Mouse (Mus musculus) heart, adult 2 months (tissue): ENCODE results near the gene Plekhg4. TPM values are rescaled to one million over a fixed set of nuclear protein-coding genes. Genes with fewer than 3 reads are reported as not detected.
A peak's percentile ranks its signal among the peaks of the same experiment; 100 is the strongest.

Source experiments
- DNase-seq, 2 experiments: peaks; one replicate each; pipeline ENCODE4 v3.0.0; 2021
- H3K27ac ChIP-seq: fragments of 200-600 bp; 2 replicates; pipeline ENCODE4 v1.8.1; 2022
- H3K27me3 ChIP-seq: fragments of 200-500 bp; 2 replicates; pipeline ENCODE4 v1.6.1; 2012; ENCODE audit warnings: mild to moderate bottlenecking, low read length, inconsistent platforms, mixed read lengths; ENCODE audit not compliant: control insufficient read depth, insufficient read depth
- H3K36me3 ChIP-seq: fragments of 200-500 bp; 2 replicates; pipeline ENCODE4 v1.6.1; 2012; ENCODE audit warnings: low read length, inconsistent platforms; ENCODE audit not compliant: control insufficient read depth, insufficient read depth
- H3K4me1 ChIP-seq: fragments of 200-500 bp; 2 replicates; pipeline ENCODE4 v1.6.1; 2011; ENCODE audit warnings: low read length; ENCODE audit not compliant: control insufficient read depth, insufficient read depth
- H3K4me3 ChIP-seq: fragments of 200-600 bp; 2 replicates; pipeline ENCODE4 v1.8.1; 2022
- H3K79me2 ChIP-seq: fragments of 200-500 bp; replicated peaks from 2 replicates; pipeline ENCODE4 v1.6.1; 2012; ENCODE audit warnings: mild to moderate bottlenecking, inconsistent platforms, low read length, moderate library complexity, mixed read lengths; ENCODE audit not compliant: control insufficient read depth, insufficient read depth
- H3K9ac ChIP-seq: fragments of 200-500 bp; 2 replicates; pipeline ENCODE4 v1.6.1; 2012; ENCODE audit warnings: low read depth, mild to moderate bottlenecking, control low read depth, inconsistent platforms, low read length, mixed read lengths
- CTCF ChIP-seq: fragments of 200-600 bp; IDR thresholded peaks from 2 replicates; pipeline ENCODE4 v1.8.1; 2022; ENCODE audit warnings: antibody characterized with exemption, mild to moderate bottlenecking, moderate library complexity
- EP300 ChIP-seq: fragments of 200-500 bp; IDR thresholded peaks from 2 replicates; pipeline ENCODE4 v1.6.1; 2011; ENCODE audit warnings: low read depth, low read length, control low read depth; ENCODE audit not compliant: insufficient read depth
- POLR2A ChIP-seq: fragments of 200-500 bp; IDR thresholded peaks from 2 replicates; pipeline ENCODE4 v1.6.1; 2011; ENCODE audit warnings: mild to moderate bottlenecking, low read depth, low read length, control low read depth; ENCODE audit not compliant: insufficient read depth
- WGBS: fragments of 180-500 bp; shearing (Covaris S2); methylation state at CpG from one replicate; pipeline ENCODE4 v1.1.7; 2018; 5-methylcytosine and 5-hydroxymethylcytosine counted together
- intact Hi-C: fragments of 180-260 bp; cut with DNase I; formaldehyde crosslinking; loops from one replicate; pipeline ENCODE4 v1.15.1; 2025
- polyA plus RNA-seq: library from polyadenylated mRNA; depleted of rRNA; stranded (reverse); fragments of >200 nt; gene quantifications from 2 replicates; pipeline ENCODE4 v1.2.3, GENCODE M21; 2012
- total RNA-seq, 2 experiments: library from RNA; stranded (reverse); gene quantifications; 2 replicates each; pipeline ENCODE4 v1.2.3; 2021

The Plekhg4 gene
- total and polyA plus RNA-seq, 3 experiments, result 0.10 to 0.20 TPM; not detected in 1

GRCm38 (mm10) chr8:105348450-105349095 lies 24.5 kb upstream of the Plekhg4 start, which contains the start of gene Slc9a5:
Slc9a5 (plus strand) TSS chr8:105348843.
- Histone ChIP-seq H3K27me3 (peaks cover 1% of the 10 kb centered on the region; the same call in 1 of the 2 replicates), H3K36me3 (no peaks in the 10 kb centered on the region; the same call in 1 of the 2 replicates), H3K4me1 (peaks cover 4% of the 10 kb centered on the region), H3K9ac (peak within 1 kb of the TSS; percentile 75), H3K79me2 (no peaks in the 10 kb centered on the region), H3K27ac (peak within 1 kb of the TSS; percentile 81), H3K4me3 (peak within 1 kb of the TSS; percentile 98)
- DNase-seq, result peak; percentile 61 to 67
- under 1% methylated on average over 34 of the region's 34 CpGs for WGBS
- intact Hi-C loops, result no loop called here
- TF ChIP-seq CTCF, result peak; percentile 44
- no peak for TF ChIP-seq POLR2A

- H3K9ac ChIP-seq, result peak overlapping the region; percentile 75
- H3K4me1 ChIP-seq, result peaks cover 4% of the 10 kb centered on the region
- WGBS, result 3% methylated on average over 30 of the region's 48 CpGs
- H3K79me2 ChIP-seq, result no peaks in the 10 kb centered on the region
- no peak overlapping the region for H3K27ac ChIP-seq
- H3K36me3 ChIP-seq, result no peaks in the 10 kb centered on the region; the same call in none of the 2 replicates
- intact Hi-C loops, result no loop called here
- DNase-seq, result peak; percentile 42 to 50
- peaks cover 1% of the 10 kb centered on the region; the same call in 1 of the 2 replicates for H3K27me3 ChIP-seq
- TF ChIP-seq CTCF, result no peak
- TF ChIP-seq EP300, result no peak
- TF ChIP-seq POLR2A, result no peak
- peak overlapping the region; percentile 98 for H3K4me3 ChIP-seq
Observed at GRCm38 (mm10) chr8:105349096-105349771, 23.8 kb upstream of the Plekhg4 start.

- DNase-seq, result no peak
Observed at GRCm38 (mm10) chr8:105350186-105350585, 22.9 kb upstream of the Plekhg4 start.

GRCm38 (mm10) chr8:105353583-105354135 lies 19.4 kb upstream of the Plekhg4 start:
- 69% methylated on average over 8 of the region's 8 CpGs for WGBS
- DNase-seq, result no peak
- H3K9ac ChIP-seq, result no peak overlapping the region
- H3K4me3 ChIP-seq, result no peak overlapping the region
- H3K4me1 ChIP-seq, result peaks cover 8% of the 10 kb centered on the region
- TF ChIP-seq CTCF (no peak), EP300 (no peak), POLR2A (no peak)
- no peak overlapping the region for H3K27ac ChIP-seq
- peaks cover 1% of the 10 kb centered on the region; the same call in 1 of the 2 replicates for H3K27me3 ChIP-seq
- intact Hi-C loops, result no loop called here
- H3K79me2 ChIP-seq, result no peaks in the 10 kb centered on the region
- H3K36me3 ChIP-seq, result no peaks in the 10 kb centered on the region; the same call in 1 of the 2 replicates

More at GRCm38 (mm10) chr8:105350186-105350585, 22.9 kb upstream of the Plekhg4 start:
- H3K36me3 ChIP-seq, result no peaks in the 10 kb centered on the region; the same call in none of the 2 replicates
- no peaks in the 10 kb centered on the region for H3K79me2 ChIP-seq
- H3K27ac ChIP-seq, result no peak overlapping the region
- H3K27me3 ChIP-seq, result peaks cover 1% of the 10 kb centered on the region; the same call in 1 of the 2 replicates
- intact Hi-C loops, result no loop called here
- H3K9ac ChIP-seq, result no peak overlapping the region
- 59% methylated on average over 7 of the region's 7 CpGs for WGBS
- H3K4me1 ChIP-seq, result peaks cover 11% of the 10 kb centered on the region
- no peak for TF ChIP-seq EP300
- no peak for TF ChIP-seq CTCF
- TF ChIP-seq POLR2A, result no peak
- no peak overlapping the region for H3K4me3 ChIP-seq

GRCm38 (mm10) chr8:105354549-105354948 lies 18.5 kb upstream of the Plekhg4 start:
- DNase-seq, result no peak
- no peaks in the 10 kb centered on the region for H3K79me2 ChIP-seq
- H3K36me3 ChIP-seq, result no peaks in the 10 kb centered on the region; the same call in 1 of the 2 replicates
- no peak overlapping the region for H3K4me3 ChIP-seq
- intact Hi-C loops, result no loop called here
- no peak overlapping the region for H3K9ac ChIP-seq
- H3K4me1 ChIP-seq, result peaks cover 8% of the 10 kb centered on the region
- H3K27ac ChIP-seq, result peak overlapping the region; percentile 12
- 93% methylated on average over 4 of the region's 4 CpGs for WGBS
- no peaks in the 10 kb centered on the region for H3K27me3 ChIP-seq
- no peak for TF ChIP-seq POLR2A
- TF ChIP-seq EP300, result no peak
- TF ChIP-seq CTCF, result no peak
